Mouse (Mus musculus): Measurements from ENCODE around the gene Scn10a.

GRCm38 (mm10) chr9:119687893-119688292 lies 31.2 kb downstream of the Scn10a start:
- TF ChIP-seq CTCF (IDR thresholded peaks at IDR 0.05; ENCODE audit: low read depth, low read length) = no peak
- TF ChIP-seq GATA1 (IDR thresholded peaks at IDR 0.05; ENCODE audit: borderline replicate concordance, low read length) = no peak
- no peak for TF ChIP-seq TAL1 (conservative IDR thresholded peaks at IDR 0.05; ENCODE audit: low read depth, low read length)
- no peak for TF ChIP-seq POLR2AphosphoS5 (IDR thresholded peaks at IDR 0.05; ENCODE audit: insufficient replicate concordance, low read depth, low read length)
- no peak for TF ChIP-seq GATA2 (IDR thresholded peaks at IDR 0.05; ENCODE audit: borderline replicate concordance, low read depth, low read length)
